Mouse (Mus musculus) midbrain, embryonic 15.5 days (tissue): Measurements from ENCODE around the gene Gm42669. TPM values are rescaled to one million over a fixed set of nuclear protein-coding genes. Genes with fewer than 3 reads are reported as not detected.

Source experiments
- ATAC-seq: fragments of 200-750 bp; cut with Nextera tagmentation; replicated peaks from 2 replicates; pipeline ENCODE4 v1.8.0; 2017; ENCODE audit warnings: moderate TSS enrichment
- H3K27ac ChIP-seq: fragments of 300-500 bp; sonication (generic); 2 replicates; pipeline ENCODE4 v1.5.1; 2015; ENCODE audit warnings: mild to moderate bottlenecking, inconsistent platforms
- H3K27me3 ChIP-seq: fragments of 300-500 bp; sonication (generic); replicated peaks from 2 replicates; pipeline ENCODE4 v1.6.1; 2015; ENCODE audit warnings: inconsistent platforms
- H3K36me3 ChIP-seq: fragments of 300-500 bp; sonication (generic); replicated peaks from 2 replicates; pipeline ENCODE4 v1.6.1; 2015; ENCODE audit warnings: inconsistent platforms
- H3K4me1 ChIP-seq: fragments of 300-500 bp; sonication (generic); 2 replicates; pipeline ENCODE4 v1.6.1; 2015; ENCODE audit warnings: inconsistent platforms
- H3K4me2 ChIP-seq: fragments of 300-500 bp; sonication (generic); 2 replicates; pipeline ENCODE4 v1.6.1; 2015; ENCODE audit warnings: inconsistent platforms, mild to moderate bottlenecking, moderate library complexity
- H3K4me3 ChIP-seq: fragments of 300-500 bp; sonication (generic); 2 replicates; pipeline ENCODE4 v1.5.1; 2015; ENCODE audit warnings: mild to moderate bottlenecking, inconsistent platforms
- H3K9ac ChIP-seq: fragments of 300-500 bp; sonication (generic); 2 replicates; pipeline ENCODE4 v1.6.1; 2015; ENCODE audit warnings: mild to moderate bottlenecking, inconsistent platforms
- H3K9me3 ChIP-seq: fragments of 300-500 bp; sonication (generic); 2 replicates; pipeline ENCODE4 v1.6.1; 2016; ENCODE audit warnings: inconsistent platforms
- WGBS: fragments of 180-500 bp; shearing (Covaris S2); methylation state at CpG from one replicate; pipeline ENCODE4 v1.1.7; 2015; ENCODE audit warnings: mixed read lengths; 5-methylcytosine and 5-hydroxymethylcytosine counted together
- polyA plus RNA-seq: library from polyadenylated mRNA; unstranded; fragments of >200 nt; fragmentation: Nextera tagmentation; extraction: Ambion mirVana; gene quantifications from 2 replicates; pipeline ENCODE4 v1.2.1, GENCODE M21; 2015

The Gm42669 gene
- polyA plus RNA-seq, result 0.41 and 0.81 TPM in 2 replicates

GRCm38 (mm10) chr5:107507321-107507720, at the start of gene Gm42669:
Gene Gm42669, plus strand, starts transcription at chr5:107507621.
- WGBS, result 90% methylated on average over 4 of the region's 4 CpGs
- ATAC-seq, result no peak
- H3K9me3 ChIP-seq, result no peaks in the 10 kb centered on the region
- H3K9ac ChIP-seq, result no peak within 1 kb of the TSS
- H3K4me2 ChIP-seq, result no peak within 1 kb of the TSS
- no peak within 1 kb of the TSS for H3K27ac ChIP-seq
- peaks cover 25% of the 10 kb centered on the region for H3K36me3 ChIP-seq
- no peaks in the 10 kb centered on the region for H3K27me3 ChIP-seq
- H3K4me1 ChIP-seq, result no peaks in the 10 kb centered on the region
- no peak within 1 kb of the TSS for H3K4me3 ChIP-seq

- Histone ChIP-seq H3K4me1 (no peaks in the 10 kb centered on the region), H3K9me3 (no peaks in the 10 kb centered on the region), H3K27ac (no peak overlapping the region), H3K9ac (no peak overlapping the region), H3K27me3 (no peaks in the 10 kb centered on the region), H3K36me3 (no peaks in the 10 kb centered on the region), H3K4me3 (no peak overlapping the region), H3K4me2 (no peak overlapping the region)
- no peak for ATAC-seq
- WGBS, result 94% methylated on average over 4 of the region's 4 CpGs
Measured at GRCm38 (mm10) chr5:107462147-107463076, 45.0 kb upstream of the Gm42669 start.

GRCm38 (mm10) chr5:107466501-107466900, 40.9 kb upstream of the Gm42669 start:
- Histone ChIP-seq H3K27ac (no peak overlapping the region), H3K36me3 (peaks cover 4% of the 10 kb centered on the region; the same call in 1 of the 2 replicates), H3K4me2 (no peak overlapping the region), H3K4me1 (no peaks in the 10 kb centered on the region), H3K27me3 (no peaks in the 10 kb centered on the region), H3K4me3 (no peak overlapping the region), H3K9ac (no peak overlapping the region), H3K9me3 (no peaks in the 10 kb centered on the region)
- 26% methylated on average over 5 of the region's 5 CpGs for WGBS
- ATAC-seq, result no peak

- no peak overlapping the region for H3K9ac ChIP-seq
- no peak overlapping the region for H3K27ac ChIP-seq
- H3K9me3 ChIP-seq, result no peaks in the 10 kb centered on the region
- no peak overlapping the region for H3K4me3 ChIP-seq
- H3K27me3 ChIP-seq, result no peaks in the 10 kb centered on the region
- peaks cover 4% of the 10 kb centered on the region; the same call in 1 of the 2 replicates for H3K36me3 ChIP-seq
- H3K4me2 ChIP-seq, result no peak overlapping the region
- H3K4me1 ChIP-seq, result no peaks in the 10 kb centered on the region
- ATAC-seq, result no peak
- WGBS, result 80% methylated on average over 4 of the region's 4 CpGs
Measured at GRCm38 (mm10) chr5:107467098-107467497, 40.3 kb upstream of the Gm42669 start.

GRCm38 (mm10) chr5:107470600-107471329, 36.7 kb upstream of the Gm42669 start:
- H3K27ac ChIP-seq, result no peak overlapping the region
- ATAC-seq, result no peak
- no peak overlapping the region for H3K4me2 ChIP-seq
- H3K9me3 ChIP-seq, result no peaks in the 10 kb centered on the region
- no peak overlapping the region for H3K4me3 ChIP-seq
- no peak overlapping the region for H3K9ac ChIP-seq
- no peaks in the 10 kb centered on the region for H3K4me1 ChIP-seq
- H3K36me3 ChIP-seq, result peaks cover 4% of the 10 kb centered on the region; the same call in 1 of the 2 replicates
- 75% methylated on average over 10 of the region's 10 CpGs for WGBS
- H3K27me3 ChIP-seq, result no peaks in the 10 kb centered on the region

- H3K4me2 ChIP-seq, result no peak overlapping the region
- ATAC-seq, result no peak
- no peak overlapping the region for H3K27ac ChIP-seq
- H3K9me3 ChIP-seq, result no peaks in the 10 kb centered on the region
- H3K4me3 ChIP-seq, result no peak overlapping the region
- H3K27me3 ChIP-seq, result no peaks in the 10 kb centered on the region
- H3K36me3 ChIP-seq, result no peaks in the 10 kb centered on the region
- 93% methylated on average over 2 of the region's 2 CpGs for WGBS
- H3K4me1 ChIP-seq, result no peaks in the 10 kb centered on the region
- H3K9ac ChIP-seq, result no peak overlapping the region
Measured at GRCm38 (mm10) chr5:107480194-107480593, 27.2 kb upstream of the Gm42669 start.

- no peak for ATAC-seq
- 74% methylated on average over 4 of the region's 4 CpGs for WGBS
- H3K4me1 ChIP-seq, result no peaks in the 10 kb centered on the region
Measured at GRCm38 (mm10) chr5:107488996-107489395, 18.4 kb upstream of the Gm42669 start.

GRCm38 (mm10) chr5:107491036-107491435, 16.4 kb upstream of the Gm42669 start:
- H3K27me3 ChIP-seq, result no peaks in the 10 kb centered on the region
- no peak for ATAC-seq
- H3K36me3 ChIP-seq, result no peaks in the 10 kb centered on the region
- WGBS, result 79% methylated on average over 9 of the region's 9 CpGs
- H3K9ac ChIP-seq, result no peak overlapping the region
- H3K27ac ChIP-seq, result no peak overlapping the region
- H3K4me1 ChIP-seq, result no peaks in the 10 kb centered on the region
- no peak overlapping the region for H3K4me2 ChIP-seq
- no peak overlapping the region for H3K4me3 ChIP-seq
- H3K9me3 ChIP-seq, result no peaks in the 10 kb centered on the region

More at GRCm38 (mm10) chr5:107488996-107489395, 18.4 kb upstream of the Gm42669 start:
- no peak overlapping the region for H3K27ac ChIP-seq
- H3K9me3 ChIP-seq, result no peaks in the 10 kb centered on the region
- no peak overlapping the region for H3K4me3 ChIP-seq
- H3K4me2 ChIP-seq, result no peak overlapping the region
- no peaks in the 10 kb centered on the region for H3K27me3 ChIP-seq
- no peaks in the 10 kb centered on the region for H3K36me3 ChIP-seq
- H3K9ac ChIP-seq, result no peak overlapping the region

GRCm38 (mm10) chr5:107492471-107492870, 14.9 kb upstream of the Gm42669 start:
- Histone ChIP-seq H3K9me3 (no peaks in the 10 kb centered on the region), H3K9ac (no peak overlapping the region), H3K4me2 (no peak overlapping the region), H3K27ac (no peak overlapping the region), H3K4me3 (no peak overlapping the region), H3K36me3 (no peaks in the 10 kb centered on the region), H3K4me1 (no peaks in the 10 kb centered on the region), H3K27me3 (no peaks in the 10 kb centered on the region)
- WGBS, result 91% methylated on average over 2 of the region's 2 CpGs
- no peak for ATAC-seq

- 96% methylated on average over 5 of the region's 5 CpGs for WGBS
- Histone ChIP-seq H3K9me3 (no peaks in the 10 kb centered on the region), H3K4me3 (no peak overlapping the region), H3K27me3 (no peaks in the 10 kb centered on the region), H3K4me1 (peaks cover 8% of the 10 kb centered on the region), H3K4me2 (no peak overlapping the region), H3K36me3 (no peaks in the 10 kb centered on the region), H3K9ac (no peak overlapping the region), H3K27ac (no peak overlapping the region)
- no peak for ATAC-seq
Measured at GRCm38 (mm10) chr5:107494759-107495158, 12.7 kb upstream of the Gm42669 start.

- WGBS, result 91% methylated on average over 2 of the region's 2 CpGs
- Histone ChIP-seq H3K9ac (no peak overlapping the region), H3K4me3 (no peak overlapping the region), H3K27ac (no peak overlapping the region), H3K9me3 (no peaks in the 10 kb centered on the region), H3K4me1 (peaks cover 12% of the 10 kb centered on the region), H3K27me3 (no peaks in the 10 kb centered on the region), H3K4me2 (no peak overlapping the region), H3K36me3 (no peaks in the 10 kb centered on the region)
- ATAC-seq, result no peak; the same call in 1 of the 2 replicates
Measured at GRCm38 (mm10) chr5:107496047-107496446, 11.4 kb upstream of the Gm42669 start.
